Mouse (Mus musculus) CH12.LX (cell line): ENCODE measurements at regions not wholly inside any gene's neighbourhood (a gene's known extent, or its start where the extent isn't known, plus 50 kb on each side); places are given as distances from the start of the nearest gene placed in this dataset.

ENCODE experiments used
- DNase-seq: peaks from one replicate; pipeline ENCODE4 v3.0.0-alpha.2; 2013; ENCODE audit errors: extremely low read depth
- H3K27ac ChIP-seq: 2 replicates; pipeline ENCODE4 v1.5.1; 2012; ENCODE audit warnings: low read depth, mild to moderate bottlenecking, control low read depth, moderate library complexity; ENCODE audit not compliant: insufficient read depth
- H3K27me3 ChIP-seq: replicated peaks from 2 replicates; pipeline ENCODE3; 2012; ENCODE audit warnings: inconsistent platforms
- H3K36me3 ChIP-seq, 2 experiments: replicated peaks in 1 of 2; 2 replicates each; pipeline versions ENCODE3 to v1.6.1; 2012; ENCODE audit warnings: inconsistent platforms in 1 of 2, low read length in 1 of 2, mild to moderate bottlenecking in 1 of 2, mixed read lengths in 1 of 2, moderate library complexity in 1 of 2; ENCODE audit not compliant: control insufficient read depth in 1 of 2, insufficient read depth in 1 of 2
- H3K4me1 ChIP-seq, 2 experiments: 2 replicates each; pipeline ENCODE4 v1.6.1; 2012; ENCODE audit warnings: inconsistent platforms in 1 of 2, moderate library complexity in 1 of 2; ENCODE audit not compliant: insufficient read depth in 2 of 2, control insufficient read depth in 1 of 2
- H3K4me2 ChIP-seq: 2 replicates; pipeline ENCODE4 v1.6.1; 2012; ENCODE audit warnings: low read depth, mild to moderate bottlenecking, control low read depth; ENCODE audit not compliant: poor library complexity, insufficient read depth, severe bottlenecking
- H3K4me3 ChIP-seq, 3 experiments: fragments of 150-350 bp in 1 of 3; sonication (generic) in 1 of 3; replicated peaks in 1 of 3; 2 replicates each; pipeline versions ENCODE3 to v1.5.1; 2011 to 2012; ENCODE audit warnings: low read depth in 2 of 3, low read length in 2 of 3, mild to moderate bottlenecking in 2 of 3, moderate library complexity in 2 of 3, control low read depth in 1 of 3, improper control_type of control experiment in 1 of 3, inconsistent platforms in 1 of 3, mixed read lengths in 1 of 3; ENCODE audit not compliant: poor library complexity in 1 of 3
- H3K79me2 ChIP-seq: replicated peaks from 2 replicates; pipeline ENCODE4 v1.6.1; 2012; ENCODE audit warnings: mild to moderate bottlenecking, moderate library complexity; ENCODE audit not compliant: control insufficient read depth, poor library complexity, insufficient read depth, severe bottlenecking; ENCODE audit errors: extremely low read depth
- H3K9ac ChIP-seq: 2 replicates; pipeline ENCODE4 v1.6.1; 2012; ENCODE audit warnings: low read depth, mild to moderate bottlenecking, control low read depth, moderate library complexity; ENCODE audit not compliant: insufficient read depth
- H3K9me3 ChIP-seq: replicated peaks from 2 replicates; pipeline ENCODE3; 2012; ENCODE audit warnings: low read length, inconsistent platforms, mixed read lengths
- BHLHE40 ChIP-seq: IDR thresholded peaks from 2 replicates; pipeline ENCODE4 v1.6.1; 2011; ENCODE audit warnings: mild to moderate bottlenecking, low read depth, low read length, improper control_type of control experiment
- CHD1 ChIP-seq: IDR thresholded peaks from 2 replicates; pipeline ENCODE4 v1.6.1; 2012; ENCODE audit warnings: low read depth, low read length, improper control_type of control experiment, inconsistent platforms
- CHD2 ChIP-seq: IDR thresholded peaks from 2 replicates; pipeline ENCODE4 v1.6.1; 2011; ENCODE audit warnings: low read length, improper control_type of control experiment
- CTCF ChIP-seq, 2 experiments: IDR thresholded peaks in 1 of 2; conservative IDR thresholded peaks in 1 of 2; 2 replicates each; pipeline ENCODE4 v1.5.1; 2011 to 2012; ENCODE audit warnings: low read depth in 2 of 2, low read length in 2 of 2, improper control_type of control experiment in 1 of 2, inconsistent platforms in 1 of 2, mild to moderate bottlenecking in 1 of 2, moderate library complexity in 1 of 2
- E2F4 ChIP-seq: IDR thresholded peaks from 2 replicates; pipeline ENCODE4 v1.6.1; 2011; ENCODE audit warnings: low read depth, low read length, improper control_type of control experiment; ENCODE audit not compliant: insufficient replicate concordance
- ELF1 ChIP-seq: IDR thresholded peaks from 2 replicates; pipeline ENCODE4 v1.6.1; 2014; ENCODE audit warnings: low read depth, mild to moderate bottlenecking, inconsistent platforms, low read length, improper control_type of control experiment
- EP300 ChIP-seq: IDR thresholded peaks from 2 replicates; pipeline ENCODE4 v1.6.1; 2011; ENCODE audit warnings: low read length, improper control_type of control experiment
- ETS1 ChIP-seq: conservative IDR thresholded peaks from 2 replicates; pipeline ENCODE4 v1.6.1; 2012; ENCODE audit warnings: low read depth, mild to moderate bottlenecking, inconsistent platforms, low read length, improper control_type of control experiment, moderate library complexity
- GABPA ChIP-seq: IDR thresholded peaks from 2 replicates; pipeline ENCODE4 v1.6.1; 2012; ENCODE audit warnings: low read depth, low read length, improper control_type of control experiment, inconsistent platforms; ENCODE audit not compliant: insufficient replicate concordance
- HCFC1 ChIP-seq: IDR thresholded peaks from 2 replicates; pipeline ENCODE4 v1.6.1; 2012; ENCODE audit warnings: low read depth, mild to moderate bottlenecking, inconsistent platforms, low read length, improper control_type of control experiment
- IRF4 ChIP-seq: IDR thresholded peaks from 2 replicates; pipeline ENCODE4 v1.6.1; 2014; ENCODE audit warnings: low read depth, mild to moderate bottlenecking, inconsistent platforms, low read length, improper control_type of control experiment
- JUN ChIP-seq: IDR thresholded peaks from 2 replicates; pipeline ENCODE4 v1.6.1; 2011; ENCODE audit warnings: low read depth, mild to moderate bottlenecking, low read length, improper control_type of control experiment, moderate library complexity; ENCODE audit not compliant: insufficient read depth
- JUND ChIP-seq: conservative IDR thresholded peaks from 2 replicates; pipeline ENCODE4 v1.6.1; 2011; ENCODE audit warnings: low read depth, low read length, improper control_type of control experiment
- KAT2A ChIP-seq: IDR thresholded peaks from 2 replicates; pipeline ENCODE4 v1.6.1; 2012; ENCODE audit warnings: low read length, improper control_type of control experiment, inconsistent platforms; ENCODE audit not compliant: insufficient replicate concordance
- MAFK ChIP-seq: IDR thresholded peaks from 2 replicates; pipeline ENCODE4 v1.6.1; 2011; ENCODE audit warnings: low read length, improper control_type of control experiment; ENCODE audit not compliant: insufficient replicate concordance
- MAX ChIP-seq: IDR thresholded peaks from 2 replicates; pipeline ENCODE4 v1.6.1; 2011; ENCODE audit warnings: low read length, improper control_type of control experiment
- MAZ ChIP-seq: IDR thresholded peaks from 2 replicates; pipeline ENCODE4 v1.6.1; 2012; ENCODE audit warnings: low read depth, mild to moderate bottlenecking, inconsistent platforms, low read length, improper control_type of control experiment, moderate library complexity
- MEF2A ChIP-seq: IDR thresholded peaks from 2 replicates; pipeline ENCODE4 v1.6.1; 2014; ENCODE audit warnings: low read depth, mild to moderate bottlenecking, inconsistent platforms, low read length, improper control_type of control experiment, borderline replicate concordance
- MXI1 ChIP-seq: IDR thresholded peaks from 2 replicates; pipeline ENCODE4 v1.6.1; 2011; ENCODE audit warnings: mild to moderate bottlenecking, low read depth, low read length, improper control_type of control experiment
- MYC ChIP-seq: IDR thresholded peaks from 2 replicates; pipeline ENCODE4 v1.6.1; 2011; ENCODE audit warnings: low read depth, mild to moderate bottlenecking, improper control_type of control experiment, low read length
- NELFE ChIP-seq: IDR thresholded peaks from 2 replicates; pipeline ENCODE4 v1.6.1; 2011; ENCODE audit warnings: low read depth, low read length, improper control_type of control experiment
- NRF1 ChIP-seq: IDR thresholded peaks from 2 replicates; pipeline ENCODE4 v1.6.1; 2014; ENCODE audit warnings: low read depth, mild to moderate bottlenecking, inconsistent platforms, low read length, improper control_type of control experiment, moderate library complexity
- PAX5 ChIP-seq: IDR thresholded peaks from 2 replicates; pipeline ENCODE4 v1.6.1; 2012; ENCODE audit warnings: low read length, inconsistent platforms, mixed read lengths
- POLR2A ChIP-seq: IDR thresholded peaks from 2 replicates; pipeline ENCODE4 v1.6.1; 2011; ENCODE audit warnings: low read depth, mild to moderate bottlenecking, improper control_type of control experiment, low read length
- POLR2AphosphoS2 ChIP-seq: IDR thresholded peaks from 2 replicates; pipeline ENCODE4 v1.6.1; 2011; ENCODE audit warnings: low read depth, low read length, improper control_type of control experiment
- RAD21 ChIP-seq: IDR thresholded peaks from 2 replicates; pipeline ENCODE4 v1.6.1; 2011; ENCODE audit warnings: low read depth, mild to moderate bottlenecking, low read length, improper control_type of control experiment, moderate library complexity
- RCOR1 ChIP-seq: conservative IDR thresholded peaks from 2 replicates; pipeline ENCODE4 v1.6.1; 2012; ENCODE audit warnings: low read depth, mild to moderate bottlenecking, inconsistent platforms, low read length, improper control_type of control experiment
- SIN3A ChIP-seq: IDR thresholded peaks from 2 replicates; pipeline ENCODE4 v1.6.1; 2012; ENCODE audit warnings: low read length, improper control_type of control experiment, inconsistent platforms
- SMC3 ChIP-seq: IDR thresholded peaks from 2 replicates; pipeline ENCODE4 v1.6.1; 2011; ENCODE audit warnings: low read depth, low read length, improper control_type of control experiment
- TBP ChIP-seq: conservative IDR thresholded peaks from 2 replicates; pipeline ENCODE4 v1.6.1; 2011; ENCODE audit warnings: low read depth, low read length, improper control_type of control experiment
- TCF12 ChIP-seq: IDR thresholded peaks from 2 replicates; pipeline ENCODE4 v1.6.1; 2014; ENCODE audit warnings: low read depth, mild to moderate bottlenecking, inconsistent platforms, low read length, improper control_type of control experiment
- UBTF ChIP-seq: IDR thresholded peaks from 2 replicates; pipeline ENCODE4 v1.6.1; 2012; ENCODE audit warnings: low read depth, mild to moderate bottlenecking, inconsistent platforms, low read length, improper control_type of control experiment, moderate library complexity
- USF1 ChIP-seq: IDR thresholded peaks from 2 replicates; pipeline ENCODE4 v1.6.1; 2014; ENCODE audit warnings: low read depth, mild to moderate bottlenecking, inconsistent platforms, low read length, improper control_type of control experiment
- USF2 ChIP-seq: conservative IDR thresholded peaks from 2 replicates; pipeline ENCODE4 v1.6.1; 2011; ENCODE audit warnings: low read depth, low read length, improper control_type of control experiment
- ZC3H11A ChIP-seq: IDR thresholded peaks from 2 replicates; pipeline ENCODE4 v1.6.1; 2012; ENCODE audit warnings: low read depth, mild to moderate bottlenecking, inconsistent platforms, low read length, improper control_type of control experiment
- ZKSCAN1 ChIP-seq: IDR thresholded peaks from 2 replicates; pipeline ENCODE4 v1.6.1; 2012; ENCODE audit warnings: low read depth, inconsistent platforms, low read length, improper control_type of control experiment, borderline replicate concordance
- ZMIZ1 ChIP-seq: IDR thresholded peaks from 2 replicates; pipeline ENCODE4 v1.6.1; 2012; ENCODE audit warnings: low read depth, mild to moderate bottlenecking, inconsistent platforms, low read length, improper control_type of control experiment
- ZNF384 ChIP-seq: IDR thresholded peaks from 2 replicates; pipeline ENCODE4 v1.6.1; 2012; ENCODE audit warnings: low read depth, low read length, improper control_type of control experiment, inconsistent platforms
- dilution Hi-C: fragments of 300-500 bp; cut with MboI; formaldehyde crosslinking; loops from 2 replicates; pipeline ENCODE4 v1.14.3; 2020; ENCODE audit warnings: low sequenced_read_pairs; ENCODE audit not compliant: extremely low pct_unique_long_range_greater_than_20kb, extremely low pct_ligation_motif_present
- in situ Hi-C: fragments of 300-500 bp; cut with MboI; formaldehyde crosslinking; loops from 3 replicates; pipeline ENCODE4 v1.14.3; 2019; ENCODE audit warnings: low sequenced_read_pairs, low pct_ligation_motif_present, low pct_unique_long_range_greater_than_20kb, mixed read lengths

DNA sequence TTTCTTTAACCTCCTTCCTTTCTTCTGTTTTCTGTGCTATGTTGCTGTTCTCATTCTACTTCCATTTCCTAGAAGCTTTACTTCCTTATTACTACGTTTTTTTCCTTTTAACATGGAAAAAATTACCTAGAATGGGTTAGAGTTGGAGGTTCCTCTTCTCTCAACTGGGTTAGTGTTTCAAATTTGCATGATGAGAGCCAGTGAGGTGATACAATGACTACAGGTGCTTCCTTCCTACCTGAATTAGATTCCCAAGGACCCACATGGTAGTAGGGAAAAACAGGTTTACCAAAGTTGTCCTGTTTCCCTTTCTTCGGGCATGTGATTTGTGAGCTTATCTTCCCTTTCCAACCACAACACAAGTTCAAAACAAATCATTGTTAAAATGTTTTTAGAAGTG, 589.4 kb upstream of the Pou3f2 start:
- TF ChIP-seq CHD2 (no peak), EP300 (peak; percentile 71), USF2 (no peak), ELF1 (no peak), MAFK (no peak), CHD1 (no peak), MEF2A (0 out of 2 replicates have a peak, but pooled peaks have one; percentile 20), ZMIZ1 (no peak), CTCF (conservative IDR thresholded peaks at IDR 0.05 in 1 of 2, IDR thresholded peaks at IDR 0.05 in 1 of 2; ENCODE audit: low read depth in 2 of 2, low read length in 2 of 2) (no peak), ETS1 (peak; percentile 65), PAX5 (no peak), NELFE (no peak), TBP (no peak), ZKSCAN1 (no peak), GABPA (no peak), USF1 (no peak), E2F4 (no peak), KAT2A (no peak), ZNF384 (peak; percentile 58; the same call in 1 of the 2 replicates), SMC3 (no peak), JUND (peak; percentile 47), POLR2A (no peak), ZC3H11A (no peak), SIN3A (no peak), UBTF (no peak), RCOR1 (no peak), IRF4 (no peak), MAX (no peak), MXI1 (no peak), RAD21 (no peak), POLR2AphosphoS2 (no peak), HCFC1 (no peak), NRF1 (no peak), MAZ (no peak), JUN (peak; percentile 32; the same call in 1 of the 2 replicates), MYC (no peak), BHLHE40 (peak; percentile 36), TCF12 (peak; percentile 63)

More for the DNA sequence above, 589.4 kb upstream of the Pou3f2 start:
- no peaks in the 10 kb centered on the region for H3K36me3 ChIP-seq
- no peak overlapping the region for H3K4me2 ChIP-seq
- no peak overlapping the region for H3K9ac ChIP-seq
- H3K9me3 ChIP-seq, result no peaks in the 10 kb centered on the region
- no peak overlapping the region for H3K4me3 ChIP-seq
- no peaks in the 10 kb centered on the region for H3K79me2 ChIP-seq
- no peaks in the 10 kb centered on the region for H3K27me3 ChIP-seq
- in situ Hi-C loops (no loop called here), dilution Hi-C loops (no loop called here)
- no peak overlapping the region for H3K27ac ChIP-seq
- peak; percentile 58 for DNase-seq
- H3K4me1 ChIP-seq, result peaks cover 0 to 24% of the 10 kb centered on the region in 2 experiments; a peak in 2 of 4 replicates
